Mouse (Mus musculus): ENCODE measurements around the gene Kcnj10.

Kcnj10 gene

GRCm38 (mm10) chr1:172329616-172330015 is 11.4 kb upstream of the Kcnj10 start:
- no peak for DNase-seq (ENCODE audit: low read depth, low spot score)

DNA sequence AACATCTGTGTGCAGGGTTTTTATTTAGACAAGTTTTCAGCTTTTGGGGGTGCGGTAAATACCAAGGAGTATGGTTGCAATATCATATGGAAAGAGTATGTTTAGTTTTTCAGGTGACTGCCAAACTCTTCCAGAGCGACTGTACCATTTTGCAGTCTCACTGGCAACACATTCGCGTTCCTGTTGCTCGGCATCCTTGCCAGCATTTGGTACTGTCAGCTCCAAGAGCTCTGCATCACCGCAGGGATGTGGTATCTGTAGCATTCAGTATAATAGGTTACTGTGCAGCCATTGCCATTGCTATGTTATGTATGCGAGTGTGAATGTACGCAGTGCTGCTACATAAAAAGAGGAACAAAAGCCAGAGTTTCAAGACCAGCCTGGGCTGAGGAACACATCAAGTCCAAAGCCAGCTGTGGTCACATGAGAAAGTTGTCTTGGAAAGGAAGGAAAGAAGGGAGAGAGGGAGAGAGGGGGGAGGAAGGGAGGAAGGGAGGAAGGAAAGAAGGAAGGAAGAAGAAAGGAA is 9.5 kb upstream of the Kcnj10 start:
- no peak for DNase-seq (ENCODE audit: low read depth, low spot score)

DNA sequence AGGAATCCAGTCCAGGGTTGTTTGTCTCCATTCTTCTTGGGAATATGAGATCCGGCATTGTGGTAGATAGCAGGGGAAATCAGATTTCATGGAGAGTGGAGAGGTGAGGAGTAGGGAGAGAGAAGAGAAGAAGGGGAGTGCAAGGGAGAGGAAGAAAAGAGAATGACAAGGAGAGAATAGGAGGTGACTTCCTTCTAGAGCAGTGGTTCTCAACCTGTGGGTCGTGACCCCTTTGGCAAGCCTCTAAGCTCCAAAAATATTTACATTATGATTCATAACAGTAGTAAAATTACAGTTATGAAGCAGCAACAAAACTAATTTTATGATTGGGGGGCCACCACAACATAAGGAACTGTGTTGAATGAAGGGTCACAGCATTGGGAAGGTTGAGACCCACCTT is 8.1 kb upstream of the Kcnj10 start:
- DNase-seq (ENCODE audit: low read depth, low spot score) = no peak

DNA sequence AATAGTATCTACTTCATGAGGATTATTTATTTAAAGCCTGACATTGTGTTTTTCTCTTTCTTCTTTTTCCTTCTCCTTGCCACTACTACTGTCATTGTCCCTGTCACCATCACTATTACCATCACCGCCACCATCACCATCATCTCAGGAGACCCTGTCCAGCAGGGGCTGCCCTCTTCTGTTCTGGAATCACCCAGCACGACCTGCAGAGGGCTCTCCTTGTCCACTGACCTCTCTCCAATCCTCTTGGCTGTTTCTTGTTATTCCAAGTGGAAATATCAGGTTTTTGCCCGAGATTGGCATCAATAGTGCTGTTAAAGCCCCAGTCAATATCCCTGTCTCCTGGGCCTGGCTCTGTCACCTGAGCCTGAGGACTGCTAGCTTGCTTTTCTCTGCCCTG is 7.5 kb upstream of the Kcnj10 start:
- DNase-seq (ENCODE audit: low read depth, low spot score) = no peak

DNA sequence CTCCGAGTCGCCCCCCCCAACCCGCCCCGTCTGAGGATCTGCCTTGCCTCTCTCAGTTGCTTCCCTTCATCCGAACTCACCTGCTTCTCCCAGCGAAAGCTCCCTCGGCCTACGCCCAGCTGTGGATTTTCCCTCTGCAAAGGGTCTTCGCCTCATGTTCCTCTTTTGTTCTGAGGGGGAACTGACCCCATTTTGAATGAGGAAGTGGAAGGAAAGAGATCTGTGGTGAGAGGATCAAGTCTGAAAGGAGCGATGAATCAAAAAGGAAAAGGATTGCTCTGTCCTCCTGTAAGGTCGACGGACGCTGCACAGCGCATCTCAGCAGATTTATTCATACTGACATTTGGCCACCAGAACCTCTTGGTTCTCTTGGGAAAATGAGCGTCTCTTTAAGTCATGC is 5.2 kb upstream of the Kcnj10 start:
- no peak for DNase-seq (ENCODE audit: low read depth, low spot score)

DNA sequence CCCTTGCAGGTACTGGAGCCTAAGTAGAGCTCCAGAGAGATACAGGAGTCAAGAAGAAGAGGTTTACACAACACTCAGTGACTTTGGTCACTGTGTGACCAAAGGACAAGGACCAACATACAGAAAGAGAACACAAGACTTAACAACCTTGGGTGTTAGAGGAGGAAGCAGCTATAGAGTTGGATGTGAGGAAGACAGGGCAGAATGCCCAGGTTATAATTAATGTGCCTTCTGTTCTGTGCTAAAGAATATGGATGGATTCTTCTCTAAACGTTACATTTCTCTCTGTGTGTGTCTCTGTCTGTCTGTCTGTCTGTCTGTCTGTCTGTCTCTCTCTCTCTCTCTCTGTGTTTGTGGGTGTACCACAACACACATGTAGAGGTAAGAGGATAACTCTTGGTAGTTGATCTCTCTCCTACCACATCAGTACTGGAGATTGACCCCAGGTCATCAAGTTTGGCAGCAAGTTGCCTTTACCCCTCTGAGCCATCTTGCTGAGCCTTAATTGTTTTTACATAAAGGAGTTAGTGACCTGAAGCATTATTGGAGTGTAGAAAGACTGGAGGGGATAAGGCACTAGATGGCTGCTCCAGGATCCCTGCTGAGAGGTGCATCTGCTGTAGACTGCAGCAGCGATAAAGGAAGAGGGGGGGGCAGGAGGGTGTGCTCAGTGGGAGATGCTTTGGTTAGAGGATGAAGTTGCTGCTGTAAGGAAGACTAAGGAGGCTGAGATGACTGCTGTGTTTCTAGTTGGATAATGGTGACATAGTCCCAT is 3.4 kb upstream of the Kcnj10 start:
- DNase-seq (ENCODE audit: low read depth, low spot score) = no peak

DNA sequence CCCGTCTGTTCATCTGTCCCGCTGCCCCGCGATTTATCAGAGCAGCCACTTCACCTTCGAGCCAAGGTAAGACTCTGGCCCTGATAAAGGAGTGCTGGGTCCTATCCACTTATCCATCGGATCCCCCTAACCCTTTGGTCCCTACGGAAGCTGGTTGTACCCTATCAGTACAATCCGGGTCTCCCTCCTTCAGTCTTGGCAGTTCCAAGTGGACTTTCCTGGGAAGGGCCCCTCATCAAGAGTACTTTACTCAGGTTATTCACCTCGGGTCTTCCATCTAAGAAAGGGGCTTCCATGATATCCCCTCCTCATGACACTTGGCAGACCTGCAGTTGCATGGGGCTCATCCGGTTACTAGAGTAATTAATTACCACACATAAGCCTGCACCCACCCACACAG is 376 bp downstream of the Kcnj10 start:
- no peak for DNase-seq (ENCODE audit: low read depth, low spot score)

- DNase-seq (ENCODE audit: low read depth, low spot score) = no peak
Observed at GRCm38 (mm10) chr1:172342729-172343128, 1.7 kb downstream of the Kcnj10 start.

GRCm38 (mm10) chr1:172343914-172344313 is 2.9 kb downstream of the Kcnj10 start:
- DNase-seq (ENCODE audit: low read depth, low spot score) = no peak

DNA sequence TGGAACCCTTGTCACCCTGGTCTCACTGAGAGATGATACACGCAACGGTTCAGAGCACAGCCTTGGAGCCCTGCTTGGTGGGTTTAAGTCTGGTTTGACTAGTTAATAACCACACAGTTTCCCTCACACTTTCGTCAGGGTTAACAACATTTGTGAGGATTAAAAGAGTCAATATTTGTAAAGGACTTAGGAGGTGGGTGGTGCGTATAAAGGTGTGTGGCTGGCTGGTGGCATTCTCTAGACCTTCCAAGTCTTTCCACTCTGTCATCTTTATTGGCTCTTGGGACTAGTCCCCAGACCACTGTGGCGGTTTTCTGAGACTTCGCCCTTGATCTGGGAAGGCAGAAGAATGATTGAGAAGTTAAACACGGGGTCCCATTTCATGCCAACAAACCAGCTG is 3.8 kb downstream of the Kcnj10 start:
- no peak for DNase-seq (ENCODE audit: low read depth, low spot score)

- DNase-seq (ENCODE audit: low read depth, low spot score) = no peak
Observed at GRCm38 (mm10) chr1:172346707-172347106, 5.7 kb downstream of the Kcnj10 start.

DNA sequence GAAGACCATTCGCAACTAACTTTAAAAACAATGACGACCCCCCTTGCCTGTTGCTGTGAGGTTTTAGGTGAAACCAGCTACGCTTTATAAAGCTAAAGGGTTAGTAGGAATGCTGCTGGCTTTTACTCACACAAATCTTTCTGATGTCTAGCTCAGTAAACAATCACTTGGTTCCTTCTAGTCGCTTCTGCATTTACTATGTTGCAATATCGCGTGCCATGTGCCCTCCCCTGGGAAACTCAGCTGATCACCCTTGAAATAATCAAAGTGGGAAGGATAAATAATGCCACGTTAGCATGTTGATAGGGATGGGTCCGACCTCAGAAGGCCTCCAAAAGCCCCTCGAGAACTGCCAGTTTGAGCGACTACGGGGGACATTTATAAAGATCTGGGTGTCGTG is 6.4 kb downstream of the Kcnj10 start:
- no peak for DNase-seq (ENCODE audit: low read depth, low spot score)

GRCm38 (mm10) chr1:172349504-172349903 is 8.5 kb downstream of the Kcnj10 start:
- DNase-seq (ENCODE audit: low read depth, low spot score) = no peak

- DNase-seq (ENCODE audit: low read depth, low spot score) = no peak
Observed at GRCm38 (mm10) chr1:172349916-172350812, 9.2 kb downstream of the Kcnj10 start.

DNA sequence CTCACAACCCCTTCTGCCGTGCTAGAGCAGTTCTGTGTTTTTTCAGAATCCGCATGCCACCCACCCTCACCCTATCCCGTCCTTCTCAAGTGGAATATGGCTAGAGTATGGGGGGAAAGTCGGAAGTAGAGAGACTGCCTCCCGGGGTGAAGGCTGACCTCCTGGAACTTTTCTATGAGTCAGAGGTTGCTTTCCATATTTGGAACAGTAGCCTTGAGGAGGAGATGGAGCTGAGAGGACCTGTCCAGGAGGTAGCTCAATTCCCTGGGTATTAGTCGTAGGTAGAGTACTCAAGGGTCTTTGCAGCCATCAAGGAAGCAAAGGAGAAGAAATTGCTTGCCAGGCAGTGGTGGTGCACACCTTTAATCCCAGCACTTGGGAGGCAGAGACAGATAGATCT is 11.0 kb downstream of the Kcnj10 start:
- no peak for DNase-seq (ENCODE audit: low read depth, low spot score)

GRCm38 (mm10) chr1:172352453-172352852 is 11.4 kb downstream of the Kcnj10 start:
- no peak for DNase-seq (ENCODE audit: low read depth, low spot score)

DNA sequence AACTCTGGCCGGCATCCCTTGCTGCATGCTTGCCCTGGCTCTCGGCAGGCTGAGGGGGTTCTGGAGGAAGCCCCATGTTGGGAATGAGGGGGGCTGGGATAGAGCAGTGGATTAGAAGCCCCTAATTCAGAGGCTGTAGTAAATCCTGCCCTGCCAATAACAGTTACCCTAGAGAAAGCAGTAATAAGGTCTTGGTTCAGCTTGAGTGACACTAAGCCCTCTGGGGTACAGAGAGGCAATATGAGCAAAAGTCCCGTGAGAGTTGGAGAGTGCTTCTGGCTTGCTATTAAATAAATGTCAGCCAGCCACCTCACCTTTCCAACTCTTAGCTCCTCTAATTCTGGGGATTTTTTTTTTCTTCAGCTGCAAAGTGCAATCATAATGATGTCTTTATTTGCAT is 14.3 kb downstream of the Kcnj10 start:
- DNase-seq (ENCODE audit: low read depth, low spot score) = no peak

- DNase-seq (ENCODE audit: low read depth, low spot score) = no peak
Observed at GRCm38 (mm10) chr1:172357550-172357949, 16.5 kb downstream of the Kcnj10 start.

GRCm38 (mm10) chr1:172358341-172358740 is 17.3 kb downstream of the Kcnj10 start:
- no peak for DNase-seq (ENCODE audit: low read depth, low spot score)

- DNase-seq (ENCODE audit: low read depth, low spot score) = no peak
Observed at GRCm38 (mm10) chr1:172364684-172365083, 23.7 kb downstream of the Kcnj10 start.

DNA sequence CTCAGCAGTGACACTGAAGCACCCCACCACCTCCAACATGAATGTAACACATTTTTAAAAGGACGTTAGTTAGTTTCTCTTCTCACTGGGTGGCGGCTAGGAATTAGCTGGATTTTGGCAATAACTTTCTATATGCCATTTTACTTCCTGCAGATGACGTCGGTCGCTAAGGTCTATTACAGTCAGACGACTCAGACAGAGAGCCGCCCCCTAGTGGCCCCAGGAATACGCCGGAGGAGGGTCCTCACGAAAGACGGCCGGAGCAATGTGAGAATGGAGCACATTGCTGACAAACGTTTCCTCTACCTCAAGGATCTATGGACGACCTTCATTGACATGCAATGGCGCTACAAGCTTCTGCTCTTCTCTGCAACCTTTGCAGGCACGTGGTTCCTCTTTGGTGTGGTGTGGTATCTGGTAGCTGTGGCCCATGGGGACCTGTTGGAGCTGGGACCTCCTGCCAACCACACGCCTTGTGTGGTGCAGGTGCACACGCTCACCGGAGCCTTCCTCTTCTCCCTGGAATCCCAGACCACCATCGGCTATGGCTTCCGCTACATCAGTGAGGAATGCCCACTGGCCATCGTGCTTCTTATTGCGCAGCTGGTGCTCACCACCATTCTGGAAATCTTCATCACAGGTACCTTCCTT is 27.9 kb downstream of the Kcnj10 start:
- no peak for DNase-seq (ENCODE audit: low read depth, low spot score)

DNA sequence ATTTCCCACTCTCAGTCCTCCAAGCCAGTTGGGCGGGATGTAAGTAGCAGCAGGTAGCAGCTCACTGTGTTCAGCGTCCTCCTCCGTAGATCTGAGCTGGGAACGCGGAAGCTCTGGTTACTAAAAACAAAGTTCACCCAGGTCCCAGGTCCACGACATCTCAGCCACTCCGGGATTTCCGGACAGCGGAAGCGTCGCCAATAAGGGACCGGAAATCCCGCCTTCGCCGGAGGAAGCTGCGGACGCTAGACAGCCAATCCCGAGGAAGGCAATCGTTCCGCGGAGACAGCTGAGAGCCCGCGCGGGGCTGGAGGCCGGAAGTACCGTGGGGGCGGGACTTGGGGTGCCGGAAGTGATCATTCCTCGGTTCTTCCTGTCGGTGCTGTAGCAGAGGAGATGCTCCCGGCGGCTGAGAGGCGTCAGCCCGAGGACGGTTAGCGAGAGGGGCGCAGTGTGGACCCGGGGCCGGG is 35.2 kb downstream of the Kcnj10 start, which contains the start of gene Pigm:
Gene Pigm (plus strand): TSS at position 349 of the 470 bp plus-strand sequence.
- peak; percentile 95 for DNase-seq (ENCODE audit: low read depth, low spot score)
